Mouse (Mus musculus) left cerebral cortex, postnatal 14 days (tissue): ENCODE results near the gene Tcl1b4. TPM values are rescaled to one million over a fixed set of nuclear protein-coding genes. Genes with fewer than 3 reads are reported as not detected.
"Not testable (repeated sequence)": the region's sequence is repeated elsewhere in the genome, so short reads cannot be mapped to it uniquely, and the experiment has no call there.

Source experiments
- DNase-seq, 2 experiments: peaks; one replicate each; pipeline ENCODE4 v3.0.0; 2021 to 2022; ENCODE audit warnings: low spot score in 2 of 2, mixed read lengths in 1 of 2
- intact Hi-C: fragments of 180-260 bp; cut with DNase I; formaldehyde crosslinking; loops from one replicate; pipeline ENCODE4 v1.15.1; 2025
- long read RNA-seq, 2 experiments: library from polyadenylated mRNA; stranded (forward); transcript quantifications; one replicate each; pipeline ENCODE4 v2.0.0; 2021
- total RNA-seq, 2 experiments: library from RNA; stranded (reverse); gene quantifications; 2 replicates each; pipeline ENCODE4 v1.2.3; 2021

Gene Tcl1b4
- not detected for total RNA-seq
- long read RNA-seq, experiment 1 = 0 reads
- long read RNA-seq, experiment 2 = 0 reads

GRCm38 (mm10) chr12:105201657-105202056, at the start of gene Tcl1b4:
Gene Tcl1b4, plus strand, starts transcription at chr12:105201957.
- DNase-seq, intact Hi-C loops: not testable (repeated sequence)

GRCm38 (mm10) chr12:105155286-105155685, 46.5 kb upstream of the Tcl1b4 start:
- DNase-seq, intact Hi-C loops: not testable (repeated sequence)

GRCm38 (mm10) chr12:105158842-105159241, 42.9 kb upstream of the Tcl1b4 start:
- intact Hi-C loops = no loop called here
- DNase-seq = no peak

DNA sequence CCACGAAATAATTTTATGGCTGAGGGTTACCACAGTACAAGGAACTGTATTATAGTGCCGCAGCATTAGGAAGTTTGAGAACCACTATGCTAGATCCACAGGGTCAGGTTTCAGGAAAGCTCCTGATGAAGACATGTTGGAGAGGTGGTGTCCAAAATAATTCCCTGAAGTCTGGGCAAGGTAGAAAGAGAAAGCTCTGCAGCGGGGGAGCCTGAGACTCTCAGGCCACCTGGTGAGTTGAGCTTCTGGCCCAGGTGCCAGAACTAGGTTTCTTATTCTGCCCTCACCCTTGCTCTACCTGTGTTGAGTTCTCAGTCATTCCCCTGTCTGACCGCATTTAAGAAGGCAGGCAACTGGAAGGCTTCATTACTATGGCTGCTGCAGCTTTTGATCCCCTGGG, 42.4 kb upstream of the Tcl1b4 start, which contains the start of gene Tcl1b1:
Gene Tcl1b1, plus strand, starts transcription at position 301 of the 400 bp plus-strand sequence.
- intact Hi-C loops = no loop called here
- DNase-seq = no peak

GRCm38 (mm10) chr12:105166734-105167133, 35.0 kb upstream of the Tcl1b4 start:
- DNase-seq = no peak
- intact Hi-C loops = no loop called here

- no peak for DNase-seq
- intact Hi-C loops = no loop called here
These were observed 28.4 kb upstream of the Tcl1b4 start for GRCm38 (mm10) chr12:105173366-105173765.

DNA sequence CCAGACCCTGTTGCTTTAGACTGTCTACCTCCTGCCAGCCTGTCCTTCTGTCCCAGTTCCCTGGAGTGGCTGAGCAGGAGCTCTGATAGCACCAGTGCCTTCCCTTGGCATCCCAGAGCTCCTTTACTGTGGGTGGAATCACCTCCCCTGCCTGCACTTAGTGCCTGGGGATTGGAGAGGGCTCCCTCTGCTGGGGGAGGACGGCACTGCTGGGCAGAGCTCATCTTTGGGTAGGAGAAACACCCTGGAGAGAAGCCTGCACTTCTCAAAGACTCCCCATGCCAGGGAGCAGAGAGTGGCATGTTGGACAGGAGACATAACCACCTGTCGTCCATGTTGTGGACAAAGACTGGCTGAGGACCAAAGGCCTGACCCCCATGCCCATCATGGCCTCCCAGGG, 27.4 kb upstream of the Tcl1b4 start:
- peak; percentile 20 to 63 for DNase-seq
- intact Hi-C loops = not testable (repeated sequence)

DNA sequence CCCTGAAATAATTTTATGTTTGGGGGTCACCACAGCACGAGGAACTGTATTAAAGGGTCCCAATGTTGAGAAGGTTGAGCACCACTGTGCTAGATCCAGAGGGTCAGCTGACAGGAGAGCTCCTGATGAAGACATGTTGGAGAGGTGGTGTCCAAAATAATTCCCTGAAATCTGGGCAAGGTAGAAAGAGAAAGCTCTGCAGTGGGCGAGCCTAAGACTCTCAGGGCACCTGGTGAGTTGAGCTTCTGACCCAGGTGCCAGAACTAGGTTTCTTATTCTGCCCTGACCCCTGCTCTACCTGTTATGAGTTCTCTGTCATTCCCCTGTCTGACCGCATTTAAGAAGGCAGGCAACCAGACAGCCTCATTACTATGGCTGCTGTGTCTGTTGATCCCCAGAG, 25.7 kb upstream of the Tcl1b4 start, which contains the start of gene Tcl1b5:
Gene Tcl1b5, plus strand, starts transcription at position 301 of the 400 bp plus-strand sequence.
- DNase-seq, intact Hi-C loops: not testable (repeated sequence)

DNA sequence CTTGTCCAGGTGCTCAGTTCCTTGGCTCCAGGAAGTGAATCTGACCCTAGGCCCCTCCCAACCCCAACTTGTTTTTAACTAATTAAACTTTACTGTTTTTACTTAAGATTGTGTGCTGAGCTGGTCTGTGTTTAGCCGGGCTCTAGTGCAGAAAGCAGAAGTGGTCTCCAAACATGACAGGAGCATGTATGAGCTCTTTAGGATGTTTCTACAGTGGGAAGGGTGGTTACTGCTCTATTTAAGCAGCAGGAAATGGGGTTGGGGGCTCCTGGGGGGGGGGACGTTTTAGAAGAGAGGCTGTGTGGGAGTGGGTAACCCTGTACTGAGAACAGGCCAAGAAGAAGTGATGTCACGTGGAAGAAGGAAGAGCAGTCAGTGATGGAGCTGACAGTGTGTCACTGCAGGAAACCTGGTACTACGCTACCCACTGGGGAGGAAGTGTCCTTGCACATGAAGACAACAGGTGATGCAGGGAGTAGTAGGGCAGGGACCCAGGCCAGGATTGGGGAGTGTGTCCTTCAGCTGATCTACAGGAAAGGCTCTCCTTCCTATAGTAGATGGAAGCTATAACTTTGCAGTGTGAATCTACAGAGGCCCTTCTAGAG, 20.6 kb upstream of the Tcl1b4 start:
- intact Hi-C loops, DNase-seq: not testable (repeated sequence)

GRCm38 (mm10) chr12:105188980-105189379, 12.8 kb upstream of the Tcl1b4 start:
- intact Hi-C loops = not testable (repeated sequence)
- peak in 1 of 2 experiments; percentile 7 for DNase-seq

DNA sequence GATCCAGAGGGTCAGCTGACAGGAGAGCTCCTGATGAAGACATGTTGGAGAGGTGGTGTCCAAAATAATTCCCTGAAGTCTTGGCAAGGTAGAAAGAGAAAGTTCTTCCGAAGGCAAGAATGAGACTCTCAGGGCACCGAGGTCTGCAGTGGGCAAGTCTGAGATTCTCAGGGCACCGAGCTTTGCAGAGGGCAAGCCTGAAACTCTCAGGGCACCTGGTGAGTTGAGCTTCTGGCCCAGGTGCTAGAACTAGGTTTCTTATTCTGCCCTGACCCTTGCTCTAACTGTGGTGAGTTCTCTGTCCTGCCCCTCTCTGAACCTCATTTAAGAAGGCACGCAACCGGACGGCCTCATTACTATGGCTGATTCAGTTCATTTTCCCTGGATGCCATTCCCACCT, 11.0 kb upstream of the Tcl1b4 start, which contains the start of gene Tcl1b3:
Gene Tcl1b3, plus strand, starts transcription at position 301 of the 400 bp plus-strand sequence.
- DNase-seq, intact Hi-C loops: not testable (repeated sequence)

GRCm38 (mm10) chr12:105199684-105200497, 1.9 kb upstream of the Tcl1b4 start:
- intact Hi-C loops = not testable (repeated sequence)

DNA sequence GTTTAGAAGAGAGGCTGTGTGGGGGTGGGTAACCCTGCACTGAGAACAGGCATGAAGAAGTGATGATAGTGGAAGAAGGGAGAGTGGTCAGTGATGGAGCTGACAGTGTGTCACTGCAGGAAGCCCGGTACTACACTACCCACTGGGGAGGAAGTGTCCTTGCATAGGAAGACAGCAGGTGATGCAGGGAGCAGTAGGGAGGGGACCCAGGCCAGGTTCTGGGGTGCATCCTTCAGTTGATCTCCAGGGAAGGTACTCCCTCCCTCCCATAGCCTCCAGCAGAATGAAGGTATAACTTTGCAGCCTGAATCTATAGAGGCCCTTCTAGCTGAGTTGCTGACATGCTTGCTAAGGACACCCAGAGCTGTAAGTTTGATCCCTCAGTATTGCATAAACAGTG, 5.3 kb downstream of the Tcl1b4 start:
- intact Hi-C loops = no loop called here
- no peak for DNase-seq

More at GRCm38 (mm10) chr12:105199684-105200497, 1.9 kb upstream of the Tcl1b4 start:
- DNase-seq = not testable (repeated sequence)

DNA sequence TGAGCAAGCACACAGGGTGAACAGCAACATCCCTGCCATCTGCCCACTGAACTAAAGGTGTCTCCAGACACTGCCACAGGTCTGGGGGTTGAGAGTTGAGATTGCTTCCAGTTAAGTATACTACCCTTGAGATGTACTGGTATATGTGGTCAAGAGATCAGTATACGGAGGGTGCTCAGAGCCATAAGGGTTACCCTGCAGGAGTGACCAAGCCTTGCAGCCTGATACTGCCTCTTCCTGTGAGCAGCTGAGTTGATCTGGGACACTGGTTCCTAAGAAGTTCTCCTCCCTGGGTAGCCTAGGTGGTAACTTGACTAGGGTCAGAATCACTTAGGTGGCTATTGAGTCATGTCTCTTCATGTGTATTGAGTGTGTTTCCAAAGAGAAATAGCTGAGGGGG, 6.7 kb downstream of the Tcl1b4 start:
- intact Hi-C loops = no loop called here
- DNase-seq = no peak

DNA sequence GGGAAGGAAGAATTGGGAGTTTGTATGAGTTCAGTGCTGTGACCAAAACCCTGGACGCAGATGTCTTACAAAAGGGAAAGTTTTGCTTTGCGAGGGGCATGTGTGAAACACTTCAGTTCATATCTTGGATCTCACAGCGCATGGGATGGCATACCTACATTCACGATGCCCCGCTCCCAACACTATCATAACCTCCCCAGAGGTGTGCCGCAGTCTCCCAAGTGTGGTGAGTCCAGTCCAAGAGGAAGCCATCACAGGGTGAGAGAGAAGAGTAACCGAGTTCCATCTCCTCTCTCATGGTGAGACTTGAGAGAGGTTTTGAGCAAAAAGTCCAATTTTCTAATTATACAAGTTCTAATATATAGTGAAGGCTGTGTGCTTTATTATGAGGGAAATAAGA, 7.5 kb downstream of the Tcl1b4 start:
- intact Hi-C loops = no loop called here
- no peak for DNase-seq

DNA sequence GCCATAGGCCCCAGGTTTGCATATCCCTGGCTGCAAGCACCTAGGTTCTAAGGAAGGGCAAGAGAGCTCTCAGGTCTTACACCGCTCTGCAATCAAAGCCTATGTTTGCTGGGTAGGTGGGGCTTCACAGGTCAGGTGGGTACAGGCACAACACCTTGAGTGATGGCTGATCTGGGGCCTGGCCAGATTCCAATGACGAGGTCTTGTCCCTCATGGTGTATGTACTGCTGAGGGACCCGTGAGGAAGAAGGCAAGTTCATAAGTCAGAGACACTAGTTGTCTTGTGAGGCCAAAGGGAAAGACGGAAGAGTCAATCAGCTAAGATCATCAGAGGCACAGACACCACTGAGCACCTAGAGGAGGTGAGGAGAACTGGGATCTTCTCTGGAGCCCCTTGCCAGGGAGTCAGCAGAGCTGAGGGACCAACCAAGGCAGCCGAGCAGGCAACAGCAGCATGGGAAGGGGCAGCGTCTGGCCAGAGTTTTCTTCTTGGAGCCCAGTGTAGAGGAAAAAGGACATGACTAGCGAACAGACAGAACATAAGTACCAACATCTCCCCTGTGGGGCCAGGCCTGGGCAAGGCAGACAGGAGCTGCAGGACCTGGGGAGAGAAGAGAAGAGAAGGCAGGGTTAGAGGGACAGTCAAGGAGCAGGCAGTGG, 15.5 kb downstream of the Tcl1b4 start:
- intact Hi-C loops = no loop called here
- no peak for DNase-seq

DNA sequence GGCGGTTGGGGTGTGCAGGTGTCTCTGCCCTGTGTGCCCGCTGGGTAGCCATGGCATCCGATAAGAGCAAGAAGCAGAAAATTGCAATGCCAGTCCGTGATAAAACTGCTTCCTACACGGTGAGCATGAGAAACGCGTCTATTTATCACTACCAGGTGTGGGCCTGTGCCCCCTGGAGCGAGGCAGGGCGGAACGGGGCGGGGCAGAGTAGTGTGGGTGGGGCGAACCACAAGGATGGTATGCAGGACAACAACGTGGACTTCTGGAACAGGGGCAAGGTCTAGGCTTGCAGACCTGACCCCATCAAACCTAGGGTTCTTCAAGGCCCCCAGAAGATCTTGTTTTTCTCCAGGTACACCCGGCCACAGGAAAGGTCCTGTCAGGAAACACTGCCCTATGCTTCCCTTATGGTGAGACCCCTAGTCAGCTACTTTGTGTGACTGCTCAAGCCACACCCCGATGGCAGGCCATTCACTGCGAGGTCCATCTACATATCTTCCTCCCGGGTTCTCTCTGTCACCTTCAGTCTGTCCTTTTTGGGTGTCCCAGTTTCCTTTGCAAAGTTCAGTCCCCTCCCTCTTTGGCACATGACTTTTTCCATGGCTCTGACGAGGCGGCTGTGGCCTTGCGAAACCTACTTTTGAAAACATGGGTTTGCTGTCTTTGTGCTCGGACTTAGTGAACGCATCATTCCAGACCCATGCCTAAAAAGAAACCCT, 21.0 kb downstream of the Tcl1b4 start, which contains the start of gene Tcl1:
Gene Tcl1, minus strand, starts transcription at position 193 of the 719 bp plus-strand sequence.
- intact Hi-C loops = no loop called here
- no peak for DNase-seq

DNA sequence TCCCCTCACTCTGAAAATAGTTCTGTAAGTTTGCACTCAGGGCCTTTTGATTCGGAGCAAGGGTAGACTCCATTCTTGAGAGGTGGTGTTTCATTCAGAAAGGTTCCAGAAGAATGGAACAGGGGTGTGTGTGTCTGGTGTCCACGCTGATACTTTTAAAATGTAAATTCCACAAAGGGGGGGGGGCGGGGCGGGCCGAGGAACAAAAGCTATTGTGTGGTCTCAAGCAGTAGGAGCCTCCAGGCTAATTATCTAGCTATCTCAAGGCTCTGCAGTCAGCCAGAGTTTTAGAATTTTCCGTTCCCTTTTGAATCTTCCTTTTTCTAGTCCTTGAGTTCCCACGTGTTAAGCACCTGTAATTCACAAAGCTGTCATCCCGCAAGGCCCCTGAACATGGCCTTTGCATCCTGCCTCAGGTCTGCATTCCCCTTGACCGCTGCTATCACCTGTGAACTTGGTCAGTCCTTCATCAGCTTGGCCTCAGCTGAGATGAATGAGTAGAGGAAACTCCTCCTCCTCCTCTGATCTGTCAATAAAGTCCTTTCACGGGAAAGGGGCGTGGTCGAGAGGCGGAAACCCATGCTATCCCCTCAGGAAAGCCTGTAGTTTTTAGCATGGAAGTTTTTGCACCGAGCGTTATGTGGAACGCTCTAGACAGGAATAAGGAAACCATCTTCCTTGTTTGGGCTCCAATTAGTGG, 23.0 kb downstream of the Tcl1b4 start:
- intact Hi-C loops = no loop called here
- DNase-seq = no peak

GRCm38 (mm10) chr12:105234362-105234761, 32.6 kb downstream of the Tcl1b4 start:
- no peak for DNase-seq
- intact Hi-C loops = no loop called here
